29 mouse cellular contexts compared by ENCODE assay signal in the genomic region with DNA sequence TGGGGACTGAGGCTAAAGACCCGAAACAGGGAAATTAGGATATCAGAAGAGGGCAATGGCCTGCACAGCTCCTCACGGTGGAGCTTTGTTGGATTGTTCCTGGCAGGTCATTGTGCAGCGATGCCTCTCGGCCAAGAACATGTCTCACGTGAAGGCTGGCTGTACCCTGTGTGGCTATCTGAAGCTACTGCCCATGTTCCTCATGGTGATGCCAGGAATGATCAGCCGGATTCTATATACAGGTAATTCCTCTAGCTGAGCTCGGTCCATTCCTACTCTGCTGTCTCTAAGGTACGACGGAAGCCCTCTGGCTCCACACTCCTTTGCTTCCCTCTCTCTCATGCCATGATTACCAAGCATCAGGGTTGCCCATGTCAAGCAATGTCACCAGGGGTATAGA. TPM values are rescaled to one million over a fixed set of nuclear protein-coding genes. Genes with fewer than 3 reads are reported as not detected.
"Had no signal": no experiment of that assay in that cellular context is flagged by ENCODE, and none has a peak within 500 bp of the region (broad histone marks: within the 10 kb centered on the region; RNA-seq: fewer than 3 reads in every experiment).

No protein-coding gene starts in this region.

- H3K27me3 ChIP-seq: hindbrain, embryonic 13.5 days; hindbrain, embryonic 15.5 days; kidney, embryonic 15.5 days; limb, embryonic 15.5 days had no signal

- ATAC-seq: forebrain, postnatal 0 days; intestine, embryonic 16.5 days had no signal

- H3K9ac ChIP-seq: forebrain, postnatal 0 days; heart, embryonic 12.5 days; hindbrain, embryonic 13.5 days; hindbrain, embryonic 15.5 days; kidney, embryonic 15.5 days; limb, embryonic 13.5 days; limb, embryonic 15.5 days; liver, embryonic 14.5 days had no signal

- H3K4me3 ChIP-seq: heart, embryonic 12.5 days; hindbrain, embryonic 13.5 days; hindbrain, embryonic 15.5 days; kidney, embryonic 15.5 days; limb, embryonic 13.5 days; limb, embryonic 15.5 days had no signal

- H3K4me2 ChIP-seq: heart, embryonic 12.5 days; hindbrain, embryonic 13.5 days; hindbrain, embryonic 15.5 days; kidney, embryonic 15.5 days; limb, embryonic 13.5 days; limb, embryonic 15.5 days; liver, embryonic 11.5 days had no signal

- H3K9me3 ChIP-seq: heart, embryonic 12.5 days; hindbrain, embryonic 13.5 days; hindbrain, embryonic 15.5 days; kidney, embryonic 15.5 days; limb, embryonic 13.5 days; limb, embryonic 15.5 days had no signal

- H3K4me1 ChIP-seq: heart, embryonic 12.5 days; hindbrain, embryonic 13.5 days; hindbrain, embryonic 15.5 days; limb, embryonic 13.5 days; limb, embryonic 15.5 days had no signal

- DNase-seq: forebrain, postnatal 0 days; gastrocnemius, postnatal 14 days; gastrocnemius, postnatal 36 days; heart, postnatal 36 days; kidney, adult 11 months; kidney, adult 2 months; kidney, adult 9 months; kidney, postnatal 36 days; layer of hippocampus, adult 9-11 months; layer of hippocampus, postnatal 36 days; left cerebral cortex, postnatal 4 days had no signal

- H3K36me3 ChIP-seq: heart, embryonic 12.5 days; hindbrain, embryonic 13.5 days; hindbrain, embryonic 15.5 days; kidney, embryonic 15.5 days; limb, embryonic 13.5 days; limb, embryonic 15.5 days had no signal

- H3K27ac ChIP-seq: hindbrain, embryonic 13.5 days; hindbrain, embryonic 15.5 days; hindbrain, postnatal 0 days; kidney, embryonic 15.5 days; kidney, postnatal 0 days; limb, embryonic 13.5 days; limb, embryonic 15.5 days; liver, embryonic 14.5 days had no signal

RNA-seq across cellular contexts. Expression of a gene that starts 42.8 kb away (rescaled TPM):
- total RNA-seq: gastrocnemius, adult 18-20 months; gastrocnemius, adult 8-10 months; gastrocnemius, postnatal 14 days; gastrocnemius, postnatal 36 days; hematopoietic stem cell, adult 5-6 weeks; left cerebral cortex, adult 18-20 months; left cerebral cortex, adult 8-10 months had no signal
- polyA plus RNA-seq: heart, embryonic 12.5 days; heart, embryonic 14.5 days; hindbrain, embryonic 11.5 days; limb, embryonic 13.5 days; liver, embryonic 11.5 days; liver, embryonic 14.5 days had no signal
